Mouse (Mus musculus) right cerebral cortex, postnatal 4 days (tissue): ENCODE data around the gene Bcl3.

Source experiments
- DNase-seq: peaks from one replicate; pipeline ENCODE4 v3.0.0-alpha.2; 2022

Gene Bcl3

GRCm38 (mm10) chr7:19831837-19832236, 9.3 kb upstream of the Bcl3 start:
- no peak for DNase-seq

GRCm38 (mm10) chr7:19830682-19831156, 8.1 kb upstream of the Bcl3 start:
- DNase-seq, result no peak

GRCm38 (mm10) chr7:19829694-19830093, 7.1 kb upstream of the Bcl3 start:
- DNase-seq, result no peak

GRCm38 (mm10) chr7:19826756-19827155, 4.2 kb upstream of the Bcl3 start:
- DNase-seq, result no peak

GRCm38 (mm10) chr7:19824182-19824973, 1.8 kb upstream of the Bcl3 start:
- peak; percentile 42 for DNase-seq

GRCm38 (mm10) chr7:19823256-19824181, 949 bp upstream of the Bcl3 start:
- DNase-seq, result no peak

GRCm38 (mm10) chr7:19822193-19822592, 377 bp downstream of the Bcl3 start:
- no peak for DNase-seq

- no peak for DNase-seq
Measured at GRCm38 (mm10) chr7:19821633-19822032, 937 bp downstream of the Bcl3 start.

GRCm38 (mm10) chr7:19820347-19821048, 2.1 kb downstream of the Bcl3 start:
- no peak for DNase-seq

- no peak for DNase-seq
Measured at GRCm38 (mm10) chr7:19818875-19819274, 3.7 kb downstream of the Bcl3 start.

- DNase-seq, result no peak
Measured at GRCm38 (mm10) chr7:19818440-19818839, 4.1 kb downstream of the Bcl3 start.

GRCm38 (mm10) chr7:19817382-19818105, 5.0 kb downstream of the Bcl3 start:
- DNase-seq, result no peak

- peak; percentile 63 for DNase-seq
Measured at GRCm38 (mm10) chr7:19816224-19816771, 6.3 kb downstream of the Bcl3 start.

- DNase-seq, result no peak
Measured at GRCm38 (mm10) chr7:19815296-19816223, 7.0 kb downstream of the Bcl3 start.

GRCm38 (mm10) chr7:19813579-19814122, 8.9 kb downstream of the Bcl3 start:
- DNase-seq, result no peak

GRCm38 (mm10) chr7:19813161-19813560, 9.4 kb downstream of the Bcl3 start:
- DNase-seq, result no peak

GRCm38 (mm10) chr7:19811114-19811513, 11.5 kb downstream of the Bcl3 start:
- DNase-seq, result no peak

- DNase-seq, result no peak
Measured at GRCm38 (mm10) chr7:19809369-19809768, 13.2 kb downstream of the Bcl3 start.

- DNase-seq, result no peak
Measured at GRCm38 (mm10) chr7:19806356-19806969, 16.1 kb downstream of the Bcl3 start.

GRCm38 (mm10) chr7:19802995-19803394, 19.6 kb downstream of the Bcl3 start:
- DNase-seq, result peak; percentile 80
